10 mouse cellular contexts compared by ENCODE assay signal in genomic region chr11:19822991-19823390, GRCm38 (mm10).
DNase-seq lines count a peak whose midpoint lies in the region; ATAC-seq and TF ChIP-seq lines count a peak whose summit lies in the region.
"Had no signal": no experiment of that assay in that cellular context is flagged by ENCODE, and none has a peak within 500 bp of the region (broad histone marks: within the 10 kb centered on the region; RNA-seq: fewer than 3 reads in every experiment).

No protein-coding gene starts in this region.

- no peaks in the 10 kb centered on the region for H3K27me3 ChIP-seq in embryonic facial prominence, embryonic 14.5 days (replicated peaks; ENCODE audit: control insufficient read depth, insufficient read depth, low read length)
- H3K27me3 ChIP-seq in embryonic facial prominence, embryonic 10.5 days (replicated peaks; ENCODE audit: low read depth, poor library complexity, severe bottlenecking): no peaks in the 10 kb centered on the region
- H3K27me3 ChIP-seq in lung, embryonic 16.5 days (ENCODE audit: control insufficient read depth, insufficient read depth, low read depth, low read length): no peaks in the 10 kb centered on the region
- H3K27me3 ChIP-seq in hindbrain, embryonic 14.5 days (ENCODE audit: control insufficient read depth, insufficient read depth, low read length): no peaks in the 10 kb centered on the region
- H3K27me3 ChIP-seq in midbrain, postnatal 0 days (ENCODE audit: insufficient read depth, low read length): no peaks in the 10 kb centered on the region
- H3K27me3 ChIP-seq: stomach, embryonic 15.5 days had no signal

- H3K27ac ChIP-seq in embryonic facial prominence, embryonic 14.5 days (replicated peaks; ENCODE audit: low read depth, low read length): no peak overlapping the region
- H3K27ac ChIP-seq in embryonic facial prominence, embryonic 10.5 days (replicated peaks): no peak overlapping the region
- no peak overlapping the region for H3K27ac ChIP-seq in lung, embryonic 16.5 days (ENCODE audit: low read length)
- H3K27ac ChIP-seq in hindbrain, embryonic 14.5 days: no peak overlapping the region
- no peak overlapping the region for H3K27ac ChIP-seq in midbrain, postnatal 0 days (ENCODE audit: low read depth, low read length)
- H3K27ac ChIP-seq in left cerebral cortex, adult 2 months: no peak overlapping the region
- H3K27ac ChIP-seq: liver, embryonic 12.5 days; stomach, embryonic 15.5 days had no signal

- ATAC-seq in embryonic facial prominence, embryonic 14.5 days (ENCODE audit: low read depth): peak; percentile 13; the same call in 1 of the 2 replicates
- peak; percentile 16; the same call in 1 of the 2 replicates for ATAC-seq in lung, embryonic 16.5 days (ENCODE audit: low read depth)
- ATAC-seq in hindbrain, embryonic 14.5 days (ENCODE audit: low FRiP score): peak; percentile 52; the same call in 1 of the 2 replicates
- ATAC-seq in midbrain, postnatal 0 days (ENCODE audit: low FRiP score): 0 out of 2 replicates have a peak, but pooled peaks have one; percentile 35
- no peak for ATAC-seq in activated CD4-positive, CD25-positive, alpha-beta regulatory T cell, adult 4 months
- ATAC-seq: liver, embryonic 12.5 days had no signal

- no peak for TF ChIP-seq CTCF in midbrain, postnatal 0 days (IDR thresholded peaks at IDR 0.05)
- TF ChIP-seq CTCF in left cerebral cortex, adult 2 months (IDR thresholded peaks at IDR 0.05): no peak

- intact Hi-C loops in left cerebral cortex, adult 2 months (cut with DNase I): loop anchor here (2.0 to 10.0 kb wide), 4 partner anchors 250 to 719 kb away; partner anchors contain the start of genes Rab1a and Sertad2

- 77% methylated on average over 5 of the region's 5 CpGs for WGBS in embryonic facial prominence, embryonic 14.5 days
- 79% methylated on average over 5 of the region's 5 CpGs for WGBS in embryonic facial prominence, embryonic 10.5 days
- WGBS in lung, embryonic 16.5 days: 76% methylated on average over 5 of the region's 5 CpGs
- 80% methylated on average over 5 of the region's 5 CpGs for WGBS in hindbrain, embryonic 14.5 days
- 76% methylated on average over 5 of the region's 5 CpGs for WGBS in midbrain, postnatal 0 days

- H3K36me3 ChIP-seq in embryonic facial prominence, embryonic 14.5 days (ENCODE audit: control insufficient read depth, insufficient read depth, low read length): no peaks in the 10 kb centered on the region
- H3K36me3 ChIP-seq in embryonic facial prominence, embryonic 10.5 days (replicated peaks): no peaks in the 10 kb centered on the region
- H3K36me3 ChIP-seq in lung, embryonic 16.5 days (ENCODE audit: control insufficient read depth, insufficient read depth, low read length): no peaks in the 10 kb centered on the region
- no peaks in the 10 kb centered on the region for H3K36me3 ChIP-seq in hindbrain, embryonic 14.5 days (replicated peaks; ENCODE audit: control insufficient read depth, insufficient read depth)
- H3K36me3 ChIP-seq in midbrain, postnatal 0 days (ENCODE audit: insufficient read depth, low read length): no peaks in the 10 kb centered on the region
- H3K36me3 ChIP-seq: liver, embryonic 12.5 days; stomach, embryonic 15.5 days had no signal

- H3K9ac ChIP-seq in embryonic facial prominence, embryonic 14.5 days (ENCODE audit: low read depth, low read length): no peak overlapping the region
- H3K9ac ChIP-seq in lung, embryonic 16.5 days (ENCODE audit: low read length): no peak overlapping the region
- no peak overlapping the region for H3K9ac ChIP-seq in hindbrain, embryonic 14.5 days
- H3K9ac ChIP-seq in midbrain, postnatal 0 days (replicated peaks; ENCODE audit: low read length, poor library complexity, severe bottlenecking): no peak overlapping the region
- H3K9ac ChIP-seq: liver, embryonic 12.5 days; stomach, embryonic 15.5 days had no signal

- H3K4me2 ChIP-seq in embryonic facial prominence, embryonic 14.5 days (ENCODE audit: low read depth, low read length): no peak overlapping the region
- no peak overlapping the region for H3K4me2 ChIP-seq in lung, embryonic 16.5 days (ENCODE audit: low read depth, low read length)
- no peak overlapping the region for H3K4me2 ChIP-seq in hindbrain, embryonic 14.5 days (replicated peaks)
- no peak overlapping the region for H3K4me2 ChIP-seq in midbrain, postnatal 0 days (ENCODE audit: low read depth, low read length, poor library complexity, severe bottlenecking)
- H3K4me2 ChIP-seq: liver, embryonic 12.5 days; stomach, embryonic 15.5 days had no signal

- H3K4me1 ChIP-seq in embryonic facial prominence, embryonic 14.5 days (ENCODE audit: control insufficient read depth, insufficient read depth, low read length): no peaks in the 10 kb centered on the region
- peaks cover 8% of the 10 kb centered on the region for H3K4me1 ChIP-seq in embryonic facial prominence, embryonic 10.5 days
- peaks cover 2% of the 10 kb centered on the region; the same call in 1 of the 2 replicates for H3K4me1 ChIP-seq in lung, embryonic 16.5 days (replicated peaks; ENCODE audit: control insufficient read depth, insufficient read depth, low read length)
- no peaks in the 10 kb centered on the region for H3K4me1 ChIP-seq in hindbrain, embryonic 14.5 days (replicated peaks; ENCODE audit: control insufficient read depth, insufficient read depth, low read length)
- H3K4me1 ChIP-seq in midbrain, postnatal 0 days (ENCODE audit: insufficient read depth, low read length): no peaks in the 10 kb centered on the region

- no peak overlapping the region for H3K4me3 ChIP-seq in embryonic facial prominence, embryonic 14.5 days (ENCODE audit: low read depth, low read length)
- no peak overlapping the region for H3K4me3 ChIP-seq in embryonic facial prominence, embryonic 10.5 days
- H3K4me3 ChIP-seq in lung, embryonic 16.5 days (ENCODE audit: low read length): no peak overlapping the region
- no peak overlapping the region for H3K4me3 ChIP-seq in hindbrain, embryonic 14.5 days (replicated peaks; ENCODE audit: low read length)
- H3K4me3 ChIP-seq in midbrain, postnatal 0 days (ENCODE audit: low read depth, low read length): no peak overlapping the region
- H3K4me3 ChIP-seq in left cerebral cortex, adult 2 months: no peak overlapping the region
- H3K4me3 ChIP-seq: liver, embryonic 12.5 days; stomach, embryonic 15.5 days had no signal

- H3K9me3 ChIP-seq in embryonic facial prominence, embryonic 14.5 days (ENCODE audit: control insufficient read depth, low read length): no peaks in the 10 kb centered on the region
- no peaks in the 10 kb centered on the region for H3K9me3 ChIP-seq in embryonic facial prominence, embryonic 10.5 days
- H3K9me3 ChIP-seq in lung, embryonic 16.5 days (ENCODE audit: control insufficient read depth, low read length): no peaks in the 10 kb centered on the region
- H3K9me3 ChIP-seq in hindbrain, embryonic 14.5 days (ENCODE audit: control insufficient read depth, low read length): no peaks in the 10 kb centered on the region
- no peaks in the 10 kb centered on the region for H3K9me3 ChIP-seq in midbrain, postnatal 0 days (ENCODE audit: low read length)
- H3K9me3 ChIP-seq: liver, embryonic 12.5 days; stomach, embryonic 15.5 days had no signal

- no peak for DNase-seq in embryonic facial prominence, embryonic 14.5 days (ENCODE audit: low spot score)
- no peak for DNase-seq in embryonic facial prominence, embryonic 10.5 days (ENCODE audit: low spot score)
- DNase-seq in lung, adult 18-20 months: no peak
- no peak for DNase-seq in hindbrain, embryonic 14.5 days (ENCODE audit: low spot score)
- no peak for DNase-seq in midbrain, postnatal 0 days (ENCODE audit: low spot score)
- DNase-seq in left cerebral cortex, adult 2 months (ENCODE audit: extremely low spot score in 1 of 2, low spot score in 2 of 2): no peak
